In genomic region chr17:70894867-70895266, GRCm38 (mm10) we compare ENCODE assay signal across 13 mouse cellular contexts. TPM values are rescaled to one million over a fixed set of nuclear protein-coding genes. Genes with fewer than 3 reads are reported as not detected.
A peak's percentile ranks its signal among the peaks of the same experiment; 100 is the strongest.
DNase-seq lines count a peak whose midpoint lies in the region; ATAC-seq lines count a peak whose summit lies in the region.
"Had no signal": no experiment of that assay in that cellular context is flagged by ENCODE, and none has a peak within 500 bp of the region (broad histone marks: within the 10 kb centered on the region; RNA-seq: fewer than 3 reads in every experiment).

No protein-coding gene starts in this region.

- no peak overlapping the region for H3K27ac ChIP-seq in forebrain, embryonic 13.5 days
- H3K27ac ChIP-seq in forebrain, embryonic 12.5 days, result no peak overlapping the region
- H3K27ac ChIP-seq in midbrain, embryonic 11.5 days (ENCODE audit: low read depth, low read length), result no peak overlapping the region
- H3K27ac ChIP-seq in midbrain, embryonic 10.5 days (replicated peaks), result no peak overlapping the region
- H3K27ac ChIP-seq: embryonic facial prominence, embryonic 10.5 days; midbrain, embryonic 12.5 days had no signal

- peaks cover 4% of the 10 kb centered on the region; the same call in 1 of the 2 replicates for H3K4me1 ChIP-seq in forebrain, embryonic 13.5 days
- H3K4me1 ChIP-seq in forebrain, embryonic 12.5 days, result peaks cover 9% of the 10 kb centered on the region
- peaks cover 12% of the 10 kb centered on the region for H3K4me1 ChIP-seq in midbrain, embryonic 11.5 days (ENCODE audit: control insufficient read depth, insufficient read depth, low read length)
- peaks cover 15% of the 10 kb centered on the region for H3K4me1 ChIP-seq in midbrain, embryonic 10.5 days

- intact Hi-C loops in heart, postnatal 25 days (cut with DNase I), result no loop called here

- no peak overlapping the region for H3K4me3 ChIP-seq in forebrain, embryonic 13.5 days
- H3K4me3 ChIP-seq in forebrain, embryonic 12.5 days (replicated peaks), result no peak overlapping the region
- H3K4me3 ChIP-seq in midbrain, embryonic 11.5 days (ENCODE audit: low read depth, low read length), result no peak overlapping the region
- H3K4me3 ChIP-seq in midbrain, embryonic 10.5 days, result no peak overlapping the region
- H3K4me3 ChIP-seq: embryonic facial prominence, embryonic 10.5 days; midbrain, embryonic 12.5 days had no signal

- H3K9ac ChIP-seq in forebrain, embryonic 13.5 days, result no peak overlapping the region
- H3K9ac ChIP-seq in forebrain, embryonic 12.5 days, result no peak overlapping the region
- H3K9ac ChIP-seq in midbrain, embryonic 11.5 days (ENCODE audit: low read length), result no peak overlapping the region
- H3K9ac ChIP-seq: midbrain, embryonic 12.5 days had no signal

- no peaks in the 10 kb centered on the region for H3K9me3 ChIP-seq in forebrain, embryonic 13.5 days (replicated peaks)
- no peaks in the 10 kb centered on the region for H3K9me3 ChIP-seq in forebrain, embryonic 12.5 days
- no peaks in the 10 kb centered on the region for H3K9me3 ChIP-seq in midbrain, embryonic 11.5 days (ENCODE audit: control insufficient read depth, low read length)
- H3K9me3 ChIP-seq in midbrain, embryonic 10.5 days (replicated peaks), result no peaks in the 10 kb centered on the region
- H3K9me3 ChIP-seq: midbrain, embryonic 12.5 days had no signal

- 0 out of 2 replicates have a peak, but pooled peaks have one; percentile 19 for ATAC-seq in forebrain, embryonic 13.5 days
- no peak for ATAC-seq in forebrain, embryonic 12.5 days (ENCODE audit: low FRiP score)
- ATAC-seq in midbrain, embryonic 11.5 days (ENCODE audit: low FRiP score), result no peak
- ATAC-seq in erythroid progenitor cell, adult 5-6 weeks (replicated peaks; ENCODE audit: low FRiP score, poor library complexity, severe bottlenecking), result no peak

- H3K4me2 ChIP-seq in forebrain, embryonic 13.5 days, result no peak overlapping the region
- no peak overlapping the region for H3K4me2 ChIP-seq in forebrain, embryonic 12.5 days
- no peak overlapping the region for H3K4me2 ChIP-seq in midbrain, embryonic 11.5 days
- H3K4me2 ChIP-seq: midbrain, embryonic 12.5 days had no signal

- 94% methylated on average over 9 of the region's 9 CpGs for WGBS in forebrain, embryonic 13.5 days
- WGBS in forebrain, embryonic 12.5 days, result 92% methylated on average over 9 of the region's 9 CpGs
- 95% methylated on average over 9 of the region's 9 CpGs for whole genome bisulfite sequencing in midbrain, embryonic 11.5 days
- WGBS in midbrain, embryonic 10.5 days, result 91% methylated on average over 9 of the region's 9 CpGs

- no peaks in the 10 kb centered on the region for H3K27me3 ChIP-seq in forebrain, embryonic 13.5 days
- no peaks in the 10 kb centered on the region for H3K27me3 ChIP-seq in forebrain, embryonic 12.5 days
- no peaks in the 10 kb centered on the region for H3K27me3 ChIP-seq in midbrain, embryonic 11.5 days (ENCODE audit: control insufficient read depth, insufficient read depth, low read length)
- no peaks in the 10 kb centered on the region for H3K27me3 ChIP-seq in midbrain, embryonic 10.5 days (ENCODE audit: low read depth, poor library complexity, severe bottlenecking)
- H3K27me3 ChIP-seq: midbrain, embryonic 12.5 days had no signal

- no peaks in the 10 kb centered on the region for H3K36me3 ChIP-seq in forebrain, embryonic 13.5 days (ENCODE audit: poor library complexity, severe bottlenecking)
- no peaks in the 10 kb centered on the region for H3K36me3 ChIP-seq in forebrain, embryonic 12.5 days (replicated peaks)
- no peaks in the 10 kb centered on the region for H3K36me3 ChIP-seq in midbrain, embryonic 11.5 days (ENCODE audit: control insufficient read depth, insufficient read depth, low read length)
- H3K36me3 ChIP-seq in midbrain, embryonic 10.5 days, result no peaks in the 10 kb centered on the region
- H3K36me3 ChIP-seq: embryonic facial prominence, embryonic 10.5 days; midbrain, embryonic 12.5 days had no signal

- peak; percentile 64 for DNase-seq in midbrain, embryonic 11.5 days (ENCODE audit: low spot score, missing footprints)
- DNase-seq in midbrain, embryonic 10.5 days (ENCODE audit: low spot score), result no peak
- DNase-seq in cerebellum, adult 8-10 months, result peak; percentile 72
- DNase-seq in gastrocnemius, postnatal 4 days (ENCODE audit: low spot score in 2 of 2), result peak; percentile 30 to 64
- DNase-seq in heart, postnatal 25 days (ENCODE audit: low spot score), result no peak
- DNase-seq: B cell, adult 2 months; kidney, adult 8-10 months; lung, adult 2 months had no signal

RNA-seq across cellular contexts. Expression of gene Tgif1, which starts 41.5 kb away (rescaled TPM):
- polyA plus RNA-seq in forebrain, embryonic 13.5 days (2015; fragmentation: Nextera tagmentation; extraction: Ambion mirVana), result 24.0 and 33.0 TPM in 2 replicates
- 47.4 and 52.6 TPM in 2 replicates for polyA plus RNA-seq in forebrain, embryonic 12.5 days (2016; fragmentation: Nextera tagmentation; extraction: Ambion mirVana)
- polyA plus RNA-seq in midbrain, embryonic 11.5 days (2014; fragmentation: Nextera tagmentation; extraction: Ambion mirVana), result 53.0 and 58.4 TPM in 2 replicates
- polyA plus RNA-seq in midbrain, embryonic 10.5 days (2016; fragmentation: Nextera tagmentation; extraction: Ambion mirVana), result 72.9 and 73.6 TPM in 2 replicates
- total RNA-seq in gastrocnemius, postnatal 4 days (2021), result 10 to 100 TPM; 16.3 to 18.6 TPM
- 17.6 and 34.6 TPM in 2 replicates for total RNA-seq in erythroid progenitor cell, adult 5-6 weeks (2015; ENCODE audit: low replicate concordance)
- 1.8 and 4.2 TPM in 2 replicates for total RNA-seq in erythroid progenitor cell, adult 5-6 weeks (2017; ENCODE audit: low replicate concordance)
- 1 to 10 TPM; 5.3 to 7.6 TPM for total RNA-seq in heart, postnatal 25 days (2021)

Comparison
In these comparisons a context has a peak if more than half of its experiments do, and no peak if none do; other contexts are left out.
1. DNase-seq: peak in midbrain, embryonic 11.5 days (single experiment), cerebellum, adult 8-10 months (single experiment) and gastrocnemius, postnatal 4 days (2 of 2); none in midbrain, embryonic 10.5 days (single experiment) and heart, postnatal 25 days (single experiment).